Mouse (Mus musculus) kidney, adult 8-10 months (tissue): ENCODE data around the gene AV320801.
"Not testable (repeated sequence)": the region's sequence is repeated elsewhere in the genome, so short reads cannot be mapped to it uniquely, and the experiment has no call there.

Experiments
- DNase-seq, 2 experiments: peaks; one replicate each; pipeline ENCODE4 v3.0.0; 2022

AV320801 gene

GRCm38 (mm10) chrX:135494288-135494687, at the start of gene AV320801:
AV320801 (plus strand) TSS chrX:135494588.
- not testable (repeated sequence) for DNase-seq

GRCm38 (mm10) chrX:135464160-135464559, 30.2 kb upstream of the AV320801 start:
- not testable (repeated sequence) for DNase-seq

GRCm38 (mm10) chrX:135481902-135482301, 12.5 kb upstream of the AV320801 start:
- DNase-seq, result not testable (repeated sequence)

- not testable (repeated sequence) for DNase-seq
Observed at GRCm38 (mm10) chrX:135483183-135483582, 11.2 kb upstream of the AV320801 start.
